Mouse (Mus musculus) C2C12 (cell line): ENCODE measurements at regions not wholly inside any gene's neighbourhood (a gene's known extent, or its start where the extent isn't known, plus 50 kb on each side); places are given as distances from the start of the nearest gene placed in this dataset.

Experiments
- CEBPB ChIP-seq: IDR thresholded peaks from one replicate; pipeline ENCODE4 v1.6.1; 2011; ENCODE audit warnings: low read depth, mild to moderate bottlenecking, control low read depth, moderate library complexity
- CTCF ChIP-seq: IDR thresholded peaks from one replicate; pipeline ENCODE4 v1.5.1; 2011; ENCODE audit not compliant: control insufficient read depth, insufficient read depth, insufficient read length
- FOSL1 ChIP-seq: IDR thresholded peaks from one replicate; pipeline ENCODE4 v1.8.0; 2011; ENCODE audit warnings: mild to moderate bottlenecking, low read length; ENCODE audit not compliant: poor library complexity, insufficient read depth, severe bottlenecking
- MAX ChIP-seq: IDR thresholded peaks from one replicate; pipeline ENCODE4 v1.6.1; 2011; ENCODE audit warnings: mild to moderate bottlenecking, control low read depth
- MYOD1 ChIP-seq: IDR thresholded peaks from one replicate; pipeline ENCODE4 v1.6.1; 2011; ENCODE audit warnings: low read depth; ENCODE audit not compliant: control insufficient read depth, insufficient read length
- MYOG ChIP-seq: IDR thresholded peaks from one replicate; pipeline ENCODE4 v1.6.1; 2011; ENCODE audit not compliant: control insufficient read depth, insufficient read length; ENCODE audit errors: extremely low read depth
- USF1 ChIP-seq: IDR thresholded peaks from one replicate; pipeline ENCODE4 v1.6.1; 2011; ENCODE audit warnings: low read depth, mild to moderate bottlenecking, control low read depth, moderate library complexity

DNA sequence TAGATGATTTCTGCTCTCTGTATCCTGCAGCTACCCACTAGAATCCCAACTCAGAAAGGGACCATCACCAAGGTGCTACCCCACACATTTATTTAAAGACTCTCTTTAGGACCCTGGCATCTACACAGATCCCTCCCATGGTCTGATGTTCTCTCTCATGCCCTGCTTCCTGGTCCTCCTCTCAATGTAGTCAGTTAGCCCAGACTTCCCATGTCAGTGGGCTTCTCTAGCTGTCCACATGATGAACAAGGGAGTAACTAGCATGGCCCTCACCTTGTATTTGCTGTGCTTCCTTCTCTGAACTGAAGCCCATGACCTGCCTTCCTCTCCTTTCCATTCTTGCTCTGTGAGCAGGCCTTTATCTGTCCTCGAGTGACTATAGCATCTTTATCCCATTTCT lies 71.8 kb upstream of the Adam6b start:
- TF ChIP-seq CTCF (no peak), USF1 (no peak), MAX (no peak), MYOG (no peak), CEBPB (no peak), MYOD1 (no peak), FOSL1 (no peak)
